31 mouse cellular contexts compared by ENCODE assay signal in the genomic region with DNA sequence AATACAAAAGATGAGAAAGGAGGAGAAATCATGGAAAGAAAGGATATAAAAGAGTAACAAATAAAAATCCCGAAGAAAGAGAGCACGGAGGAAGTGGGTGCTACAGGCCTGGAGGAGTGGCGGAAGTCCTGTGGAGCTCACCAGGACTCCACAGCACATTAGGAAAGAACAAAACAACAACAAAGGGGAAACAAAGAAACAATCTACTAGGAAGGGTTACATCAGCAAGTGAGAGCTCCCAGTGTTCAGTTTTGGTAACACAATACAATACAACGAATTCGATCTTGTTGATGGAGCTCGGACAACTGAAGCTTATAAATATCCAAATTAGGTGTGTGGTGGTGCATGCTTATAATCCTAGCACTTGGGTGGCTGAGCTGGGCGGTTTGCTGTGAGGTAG. TPM values are rescaled to one million over a fixed set of nuclear protein-coding genes. Genes with fewer than 3 reads are reported as not detected.
"Had no signal": no experiment of that assay in that cellular context is flagged by ENCODE, and none has a peak within 500 bp of the region (broad histone marks: within the 10 kb centered on the region; RNA-seq: fewer than 3 reads in every experiment).

No protein-coding gene starts in this region.

- H3K4me3 ChIP-seq: heart, embryonic 12.5 days; heart, embryonic 13.5 days; heart, embryonic 15.5 days; hindbrain, embryonic 10.5 days; hindbrain, embryonic 12.5 days; hindbrain, embryonic 13.5 days; hindbrain, embryonic 15.5 days; intestine, embryonic 15.5 days; kidney, embryonic 15.5 days; layer of hippocampus, adult 2 months; left cerebral cortex, adult 2 months had no signal

- DNase-seq: heart, postnatal 10 days; heart, postnatal 14 days; heart, postnatal 36 days; heart, postnatal 4 days; kidney, adult 11 months; kidney, adult 18-20 months; kidney, adult 2 months; kidney, adult 8-10 months; kidney, adult 9 months; kidney, postnatal 10 days; kidney, postnatal 14 days; kidney, postnatal 25 days; kidney, postnatal 36 days; kidney, postnatal 4 days; layer of hippocampus, adult 9-11 months; layer of hippocampus, postnatal 36 days had no signal

- H3K9ac ChIP-seq: heart, embryonic 12.5 days; heart, embryonic 13.5 days; heart, embryonic 15.5 days; hindbrain, embryonic 12.5 days; hindbrain, embryonic 13.5 days; hindbrain, embryonic 14.5 days; hindbrain, embryonic 15.5 days; intestine, embryonic 15.5 days; kidney, embryonic 15.5 days had no signal

- H3K36me3 ChIP-seq: heart, embryonic 12.5 days; heart, embryonic 13.5 days; heart, embryonic 15.5 days; hindbrain, embryonic 10.5 days; hindbrain, embryonic 12.5 days; hindbrain, embryonic 13.5 days; hindbrain, embryonic 15.5 days; intestine, embryonic 15.5 days; kidney, embryonic 15.5 days had no signal

- H3K9me3 ChIP-seq: heart, embryonic 12.5 days; heart, embryonic 13.5 days; heart, embryonic 15.5 days; hindbrain, embryonic 10.5 days; hindbrain, embryonic 12.5 days; hindbrain, embryonic 13.5 days; hindbrain, embryonic 15.5 days; intestine, embryonic 15.5 days; kidney, embryonic 15.5 days had no signal

- H3K4me1 ChIP-seq: heart, embryonic 12.5 days; heart, embryonic 13.5 days; heart, embryonic 15.5 days; hindbrain, embryonic 10.5 days; hindbrain, embryonic 12.5 days; hindbrain, embryonic 13.5 days; hindbrain, embryonic 15.5 days; intestine, embryonic 15.5 days; kidney, embryonic 15.5 days had no signal

- H3K27ac ChIP-seq: heart, embryonic 13.5 days; heart, embryonic 15.5 days; hindbrain, embryonic 10.5 days; hindbrain, embryonic 12.5 days; hindbrain, embryonic 13.5 days; hindbrain, embryonic 14.5 days; hindbrain, embryonic 15.5 days; hindbrain, postnatal 0 days; intestine, embryonic 15.5 days; kidney, embryonic 15.5 days; kidney, postnatal 0 days; layer of hippocampus, adult 2 months; left cerebral cortex, adult 2 months had no signal

RNA-seq across cellular contexts. Expression of a gene that starts 45.6 kb away (rescaled TPM):
- total RNA-seq: hematopoietic stem cell, adult 5-6 weeks had no signal
